Mouse (Mus musculus): Measurements from ENCODE around the gene Nmnat2.
A peak's percentile ranks its signal among the peaks of the same experiment; 100 is the strongest.

Nmnat2 gene

GRCm38 (mm10) chr1:152983416-152983815, 28.6 kb downstream of the Nmnat2 start:
- no peak for DNase-seq (ENCODE audit: inconsistent age in 2 of 2, low spot score in 1 of 2)

GRCm38 (mm10) chr1:152986981-152987380, 32.2 kb downstream of the Nmnat2 start:
- DNase-seq (ENCODE audit: inconsistent age in 2 of 2, low spot score in 1 of 2), result no peak

GRCm38 (mm10) chr1:152990067-152990466, 35.3 kb downstream of the Nmnat2 start:
- no peak for DNase-seq (ENCODE audit: inconsistent age in 2 of 2, low spot score in 1 of 2)

GRCm38 (mm10) chr1:152992271-152993134, 37.7 kb downstream of the Nmnat2 start:
- no peak for DNase-seq (ENCODE audit: inconsistent age in 2 of 2, low spot score in 1 of 2)

- DNase-seq (ENCODE audit: inconsistent age in 2 of 2, low spot score in 1 of 2), result no peak
Observed at GRCm38 (mm10) chr1:152993803-152994202, 39.0 kb downstream of the Nmnat2 start.

- no peak for DNase-seq (ENCODE audit: inconsistent age in 2 of 2, low spot score in 1 of 2)
Observed at GRCm38 (mm10) chr1:152999983-153000382, 45.2 kb downstream of the Nmnat2 start.

GRCm38 (mm10) chr1:153000486-153001228, 45.9 kb downstream of the Nmnat2 start:
- no peak for DNase-seq (ENCODE audit: inconsistent age in 2 of 2, low spot score in 1 of 2)

- DNase-seq (ENCODE audit: inconsistent age in 2 of 2, low spot score in 1 of 2), result no peak
Observed at GRCm38 (mm10) chr1:153002295-153003050, 47.7 kb downstream of the Nmnat2 start.

- DNase-seq (ENCODE audit: inconsistent age in 2 of 2, low spot score in 1 of 2), result no peak
Observed at GRCm38 (mm10) chr1:153004472-153004871, 49.7 kb downstream of the Nmnat2 start.

GRCm38 (mm10) chr1:153006054-153006453, 51.3 kb downstream of the Nmnat2 start:
- DNase-seq (ENCODE audit: inconsistent age in 2 of 2, low spot score in 1 of 2), result peak; percentile 16 to 47

GRCm38 (mm10) chr1:153006761-153007160, 52.0 kb downstream of the Nmnat2 start:
- no peak for DNase-seq (ENCODE audit: inconsistent age in 2 of 2, low spot score in 1 of 2)

GRCm38 (mm10) chr1:153007292-153007691, 52.5 kb downstream of the Nmnat2 start:
- DNase-seq (ENCODE audit: inconsistent age in 2 of 2, low spot score in 1 of 2), result no peak

- DNase-seq (ENCODE audit: inconsistent age in 2 of 2, low spot score in 1 of 2), result no peak
Observed at GRCm38 (mm10) chr1:153007824-153008223, 53.0 kb downstream of the Nmnat2 start.

- DNase-seq (ENCODE audit: inconsistent age in 2 of 2, low spot score in 1 of 2), result no peak
Observed at GRCm38 (mm10) chr1:153009338-153009737, 54.5 kb downstream of the Nmnat2 start.

- no peak for DNase-seq (ENCODE audit: inconsistent age in 2 of 2, low spot score in 1 of 2)
Observed at GRCm38 (mm10) chr1:153010353-153011351, 55.9 kb downstream of the Nmnat2 start.

- peak in 1 of 2 experiments; percentile 60 for DNase-seq (ENCODE audit: inconsistent age in 2 of 2, low spot score in 1 of 2)
Observed at GRCm38 (mm10) chr1:153011544-153011943, 56.8 kb downstream of the Nmnat2 start.

GRCm38 (mm10) chr1:153013541-153014288, 58.9 kb downstream of the Nmnat2 start:
- DNase-seq (ENCODE audit: inconsistent age in 2 of 2, low spot score in 1 of 2), result no peak

GRCm38 (mm10) chr1:153014431-153015186, 59.8 kb downstream of the Nmnat2 start:
- DNase-seq (ENCODE audit: inconsistent age in 2 of 2, low spot score in 1 of 2), result peak; percentile 6 to 45

All from adrenal gland, adult (tissue).